Mouse (Mus musculus): Measurements from ENCODE around the gene Bcas3. TPM values are rescaled to one million over a fixed set of nuclear protein-coding genes. Genes with fewer than 3 reads are reported as not detected.
A peak's percentile ranks its signal among the peaks of the same experiment; 100 is the strongest.

Bcas3 gene
- polyA plus RNA-seq, 1 experiment from 2014 or later: 31.5 TPM

GRCm38 (mm10) chr11:85615421-85615820 is 262.5 kb downstream of the Bcas3 start:
- no peak for ATAC-seq (replicated peaks; ENCODE audit: low FRiP score, low read depth)
- no peaks in the 10 kb centered on the region for H3K36me3 ChIP-seq (ENCODE audit: insufficient read depth, low read length)
- H3K4me3 ChIP-seq (replicated peaks; ENCODE audit: low read depth, low read length): no peak overlapping the region
- WGBS: 40% methylated on average over 7 of the region's 7 CpGs
- H3K9ac ChIP-seq (ENCODE audit: low read depth, low read length): no peak overlapping the region
- no peak for TF ChIP-seq CTCF (IDR thresholded peaks at IDR 0.05; ENCODE audit: low read depth)
- no peak overlapping the region for H3K4me2 ChIP-seq (ENCODE audit: low read length)
- no peak for DNase-seq (ENCODE audit: low spot score)
- no peaks in the 10 kb centered on the region for H3K9me3 ChIP-seq (replicated peaks; ENCODE audit: low read length)
- H3K4me1 ChIP-seq (replicated peaks; ENCODE audit: insufficient read depth, low read length): peaks cover 6% of the 10 kb centered on the region
- H3K27ac ChIP-seq: 0 out of 2 replicates have a peak overlapping the region, but pooled peaks have one; percentile 1
- H3K27me3 ChIP-seq (ENCODE audit: insufficient read depth, low read length): no peaks in the 10 kb centered on the region

DNA sequence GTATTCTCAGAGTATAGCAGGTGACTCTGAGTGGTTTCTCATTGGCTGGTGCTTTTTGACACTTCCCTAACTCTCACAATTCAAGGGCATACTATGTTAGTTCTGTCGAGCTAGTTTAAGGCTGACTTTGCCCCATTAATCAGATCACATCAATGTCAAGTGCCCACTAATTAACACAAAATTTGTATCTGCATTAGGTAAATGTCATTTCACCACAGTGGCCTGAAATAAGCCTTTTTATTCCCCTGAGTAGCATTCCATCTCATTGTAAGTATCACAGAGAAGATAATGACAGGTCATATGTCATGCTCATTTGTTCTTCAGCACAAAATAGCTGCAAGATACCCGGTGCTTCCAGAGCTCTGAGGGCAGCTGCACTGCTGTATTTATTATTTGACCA is 268.5 kb downstream of the Bcas3 start:
- Histone ChIP-seq H3K27ac (no peak overlapping the region), H3K9ac (ENCODE audit: low read depth, low read length) (no peak overlapping the region), H3K4me3 (replicated peaks; ENCODE audit: low read depth, low read length) (no peak overlapping the region), H3K27me3 (ENCODE audit: insufficient read depth, low read length) (no peaks in the 10 kb centered on the region), H3K9me3 (replicated peaks; ENCODE audit: low read length) (no peaks in the 10 kb centered on the region), H3K4me2 (ENCODE audit: low read length) (no peak overlapping the region), H3K36me3 (ENCODE audit: insufficient read depth, low read length) (no peaks in the 10 kb centered on the region), H3K4me1 (replicated peaks; ENCODE audit: insufficient read depth, low read length) (peaks cover 4% of the 10 kb centered on the region)
- no peak for DNase-seq (ENCODE audit: low spot score)
- no peak for TF ChIP-seq CTCF (IDR thresholded peaks at IDR 0.05; ENCODE audit: low read depth)
- ATAC-seq (replicated peaks; ENCODE audit: low FRiP score, low read depth): no peak
- 25% methylated on average over 2 of the region's 2 CpGs for WGBS

GRCm38 (mm10) chr11:85621994-85622393 is 269.0 kb downstream of the Bcas3 start:
- H3K9me3 ChIP-seq (replicated peaks; ENCODE audit: low read length): no peaks in the 10 kb centered on the region
- no peaks in the 10 kb centered on the region for H3K27me3 ChIP-seq (ENCODE audit: insufficient read depth, low read length)
- H3K4me3 ChIP-seq (replicated peaks; ENCODE audit: low read depth, low read length): no peak overlapping the region
- TF ChIP-seq CTCF (IDR thresholded peaks at IDR 0.05; ENCODE audit: low read depth): no peak
- 83% methylated on average over 8 of the region's 8 CpGs for WGBS
- ATAC-seq (replicated peaks; ENCODE audit: low FRiP score, low read depth) (no peak), DNase-seq (ENCODE audit: low spot score) (no peak)
- H3K4me2 ChIP-seq (ENCODE audit: low read length): no peak overlapping the region
- no peak overlapping the region for H3K9ac ChIP-seq (ENCODE audit: low read depth, low read length)
- H3K4me1 ChIP-seq (replicated peaks; ENCODE audit: insufficient read depth, low read length): peaks cover 5% of the 10 kb centered on the region
- no peaks in the 10 kb centered on the region for H3K36me3 ChIP-seq (ENCODE audit: insufficient read depth, low read length)
- no peak overlapping the region for H3K27ac ChIP-seq

- Histone ChIP-seq H3K27me3 (ENCODE audit: insufficient read depth, low read length) (no peaks in the 10 kb centered on the region), H3K4me3 (replicated peaks; ENCODE audit: low read depth, low read length) (no peak overlapping the region), H3K27ac (no peak overlapping the region), H3K4me1 (replicated peaks; ENCODE audit: insufficient read depth, low read length) (peaks cover 10% of the 10 kb centered on the region; the same call in 1 of the 2 replicates), H3K36me3 (ENCODE audit: insufficient read depth, low read length) (no peaks in the 10 kb centered on the region), H3K9ac (ENCODE audit: low read depth, low read length) (no peak overlapping the region), H3K4me2 (ENCODE audit: low read length) (no peak overlapping the region), H3K9me3 (replicated peaks; ENCODE audit: low read length) (no peaks in the 10 kb centered on the region)
- peak; percentile 29; the same call in 1 of the 2 replicates for TF ChIP-seq CTCF (IDR thresholded peaks at IDR 0.05; ENCODE audit: low read depth)
- WGBS: 58% methylated on average over 5 of the region's 5 CpGs
- ATAC-seq (replicated peaks; ENCODE audit: low FRiP score, low read depth) (no peak), DNase-seq (ENCODE audit: low spot score) (no peak)
Measured at GRCm38 (mm10) chr11:85625206-85625605, 272.2 kb downstream of the Bcas3 start.

GRCm38 (mm10) chr11:85626846-85627245 is 273.9 kb downstream of the Bcas3 start:
- H3K9me3 ChIP-seq (replicated peaks; ENCODE audit: low read length): no peaks in the 10 kb centered on the region
- no peak overlapping the region for H3K9ac ChIP-seq (ENCODE audit: low read depth, low read length)
- DNase-seq (ENCODE audit: low spot score) (peak; percentile 68), ATAC-seq (replicated peaks; ENCODE audit: low FRiP score, low read depth) (no peak)
- TF ChIP-seq CTCF (IDR thresholded peaks at IDR 0.05; ENCODE audit: low read depth): peak; percentile 54
- peaks cover 15% of the 10 kb centered on the region; the same call in 1 of the 2 replicates for H3K4me1 ChIP-seq (replicated peaks; ENCODE audit: insufficient read depth, low read length)
- WGBS: 83% methylated on average over 2 of the region's 2 CpGs
- no peak overlapping the region for H3K4me3 ChIP-seq (replicated peaks; ENCODE audit: low read depth, low read length)
- no peak overlapping the region for H3K4me2 ChIP-seq (ENCODE audit: low read length)
- H3K36me3 ChIP-seq (ENCODE audit: insufficient read depth, low read length): no peaks in the 10 kb centered on the region
- no peaks in the 10 kb centered on the region for H3K27me3 ChIP-seq (ENCODE audit: insufficient read depth, low read length)
- no peak overlapping the region for H3K27ac ChIP-seq

GRCm38 (mm10) chr11:85627405-85627804 is 274.4 kb downstream of the Bcas3 start:
- Histone ChIP-seq H3K9ac (ENCODE audit: low read depth, low read length) (no peak overlapping the region), H3K27me3 (ENCODE audit: insufficient read depth, low read length) (no peaks in the 10 kb centered on the region), H3K4me1 (replicated peaks; ENCODE audit: insufficient read depth, low read length) (peaks cover 16% of the 10 kb centered on the region; the same call in 1 of the 2 replicates), H3K27ac (no peak overlapping the region), H3K9me3 (replicated peaks; ENCODE audit: low read length) (no peaks in the 10 kb centered on the region), H3K4me3 (replicated peaks; ENCODE audit: low read depth, low read length) (no peak overlapping the region), H3K4me2 (ENCODE audit: low read length) (no peak overlapping the region), H3K36me3 (ENCODE audit: insufficient read depth, low read length) (no peaks in the 10 kb centered on the region)
- no peak for TF ChIP-seq CTCF (IDR thresholded peaks at IDR 0.05; ENCODE audit: low read depth)
- no peak for DNase-seq (ENCODE audit: low spot score)
- no peak for ATAC-seq (replicated peaks; ENCODE audit: low FRiP score, low read depth)
- WGBS: 67% methylated on average over 3 of the region's 3 CpGs
